Mouse (Mus musculus): Measurements from ENCODE around the gene Rps11. TPM values are rescaled to one million over a fixed set of nuclear protein-coding genes. Genes with fewer than 3 reads are reported as not detected.

Rps11 gene
- polyA plus RNA-seq, 1 experiment from 2014 or later: 1,443 TPM

DNA sequence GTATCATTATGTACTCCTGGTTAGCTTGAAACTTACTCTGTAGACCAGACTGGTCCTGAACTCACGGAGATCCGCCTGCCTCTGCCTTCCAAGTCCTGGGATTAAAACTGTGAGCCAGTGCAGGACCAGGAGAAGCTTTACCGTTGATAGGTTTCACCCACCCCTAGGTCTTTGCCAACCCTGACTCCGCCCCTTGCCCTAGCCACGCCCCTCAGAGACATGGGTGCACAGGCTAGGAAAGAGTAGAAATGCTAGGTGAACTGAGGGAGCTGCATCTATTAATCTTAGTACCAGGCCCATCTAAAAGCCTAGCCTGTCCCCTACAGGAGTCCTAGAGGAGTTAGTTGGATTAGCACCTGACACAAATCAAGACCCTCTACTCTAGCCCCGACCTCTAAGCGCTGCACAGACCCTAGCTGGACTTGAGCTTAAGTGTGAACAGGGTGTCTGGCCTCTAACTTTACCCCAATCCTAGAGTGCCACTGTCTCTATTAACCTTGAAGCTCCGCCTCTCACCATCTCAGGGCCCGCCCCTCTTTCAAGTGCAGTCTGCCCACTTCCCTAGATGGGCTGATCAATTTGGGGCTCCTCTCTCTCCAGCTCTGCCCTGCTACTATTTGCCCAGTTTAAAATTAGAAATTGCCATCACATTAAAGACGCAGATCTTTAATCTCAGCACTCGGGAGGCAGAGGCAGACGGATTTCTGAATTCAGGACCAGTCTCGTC, 33.8 kb downstream of the Rps11 start:
- H3K27me3 ChIP-seq (ENCODE audit: control insufficient read depth, insufficient read depth, low read depth, low read length): no peaks in the 10 kb centered on the region
- H3K9me3 ChIP-seq (ENCODE audit: control insufficient read depth, low read length): no peaks in the 10 kb centered on the region
- H3K4me3 ChIP-seq (ENCODE audit: low read length): peak overlapping the region; percentile 64
- no peak for ATAC-seq (ENCODE audit: low read depth)
- peak overlapping the region; percentile 80 for H3K9ac ChIP-seq (ENCODE audit: low read length)
- peak overlapping the region; percentile 74 for H3K4me2 ChIP-seq (ENCODE audit: low read depth, low read length)
- peaks cover 20% of the 10 kb centered on the region for H3K4me1 ChIP-seq (replicated peaks; ENCODE audit: control insufficient read depth, insufficient read depth, low read length)
- H3K27ac ChIP-seq (ENCODE audit: low read length): peak overlapping the region; percentile 81
- 69% methylated on average over 13 of the region's 13 CpGs for WGBS
- H3K36me3 ChIP-seq (ENCODE audit: control insufficient read depth, insufficient read depth, low read length): peaks cover 27% of the 10 kb centered on the region

- ATAC-seq (ENCODE audit: low read depth): no peak
- no peaks in the 10 kb centered on the region for H3K27me3 ChIP-seq (ENCODE audit: control insufficient read depth, insufficient read depth, low read depth, low read length)
- H3K4me3 ChIP-seq (ENCODE audit: low read length): no peak overlapping the region
- H3K36me3 ChIP-seq (ENCODE audit: control insufficient read depth, insufficient read depth, low read length): peaks cover 32% of the 10 kb centered on the region
- WGBS: 89% methylated on average over 17 of the region's 17 CpGs
- H3K4me1 ChIP-seq (replicated peaks; ENCODE audit: control insufficient read depth, insufficient read depth, low read length): peaks cover 19% of the 10 kb centered on the region
- H3K27ac ChIP-seq (ENCODE audit: low read length): no peak overlapping the region
- H3K9me3 ChIP-seq (ENCODE audit: control insufficient read depth, low read length): no peaks in the 10 kb centered on the region
- H3K4me2 ChIP-seq (ENCODE audit: low read depth, low read length): no peak overlapping the region
- H3K9ac ChIP-seq (ENCODE audit: low read length): no peak overlapping the region
Observed at GRCm38 (mm10) chr7:45088597-45088996, 35.6 kb downstream of the Rps11 start.

DNA sequence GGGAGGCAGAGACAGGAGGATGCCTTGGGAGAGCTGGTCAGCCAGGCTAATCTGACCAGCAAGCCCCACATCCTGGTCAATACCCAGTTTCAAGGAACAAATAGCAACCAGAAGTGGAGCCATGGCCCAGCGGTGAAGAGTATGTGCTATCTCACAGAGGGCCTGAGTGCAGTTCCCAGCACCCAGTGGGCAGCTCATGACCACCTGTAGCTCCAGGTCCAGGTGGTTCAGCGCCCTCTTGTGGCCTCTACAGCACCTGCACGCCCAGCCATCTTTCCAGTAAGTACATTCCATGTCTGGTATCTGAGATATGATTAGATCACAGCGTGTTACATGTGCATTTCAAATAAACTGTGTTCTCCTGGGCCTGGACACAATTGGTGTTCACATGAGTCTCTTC, 38.2 kb downstream of the Rps11 start:
- Histone ChIP-seq H3K9ac (ENCODE audit: low read length) (no peak overlapping the region), H3K36me3 (ENCODE audit: control insufficient read depth, insufficient read depth, low read length) (peaks cover 38% of the 10 kb centered on the region), H3K4me3 (ENCODE audit: low read length) (no peak overlapping the region), H3K9me3 (ENCODE audit: control insufficient read depth, low read length) (no peaks in the 10 kb centered on the region), H3K27ac (ENCODE audit: low read length) (no peak overlapping the region), H3K4me1 (replicated peaks; ENCODE audit: control insufficient read depth, insufficient read depth, low read length) (peaks cover 13% of the 10 kb centered on the region), H3K27me3 (ENCODE audit: control insufficient read depth, insufficient read depth, low read depth, low read length) (no peaks in the 10 kb centered on the region), H3K4me2 (ENCODE audit: low read depth, low read length) (no peak overlapping the region)
- WGBS: 78% methylated on average over 4 of the region's 4 CpGs
- no peak for ATAC-seq (ENCODE audit: low read depth)

DNA sequence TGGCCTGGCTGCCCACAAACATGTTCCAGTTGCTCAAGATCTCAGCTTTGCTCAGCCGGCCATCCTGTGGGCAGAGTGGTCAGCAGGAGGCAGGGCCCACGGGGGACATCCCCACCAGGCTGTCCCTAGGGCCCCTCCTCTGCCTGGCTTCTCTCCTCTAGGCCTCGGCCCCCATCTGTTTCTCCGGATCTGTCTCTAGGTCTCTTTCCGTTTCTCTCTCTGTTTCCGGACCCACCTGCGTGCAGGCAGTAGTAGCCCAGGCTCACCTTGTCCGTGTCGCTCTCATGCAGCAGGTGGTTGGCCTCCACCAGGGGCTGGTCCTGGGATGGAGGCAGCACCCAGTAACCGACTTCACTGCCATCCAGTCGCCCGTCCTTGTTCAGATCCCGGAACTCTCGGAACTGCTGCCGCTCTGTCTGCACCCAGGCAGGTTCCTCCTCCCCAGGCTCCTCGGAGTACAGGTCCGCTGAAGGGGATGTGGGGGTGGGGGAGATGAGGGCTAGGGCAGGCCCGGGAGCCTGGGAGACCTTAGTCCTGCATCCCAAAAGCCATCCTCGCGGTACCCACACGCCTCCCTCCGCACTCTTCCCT, 40.8 kb downstream of the Rps11 start:
- WGBS: 75% methylated on average over 22 of the region's 22 CpGs

GRCm38 (mm10) chr7:45082401-45083299, 41.6 kb downstream of the Rps11 start:
- H3K9ac ChIP-seq (ENCODE audit: low read length): peak overlapping the region; percentile 45
- 0 out of 2 replicates have a peak overlapping the region, but pooled peaks have one; percentile 14 for H3K4me2 ChIP-seq (ENCODE audit: low read depth, low read length)

More for the DNA sequence above, 40.8 kb downstream of the Rps11 start:
- Histone ChIP-seq H3K9ac (ENCODE audit: low read length) (peak overlapping the region; percentile 13; the same call in 1 of the 2 replicates), H3K36me3 (ENCODE audit: control insufficient read depth, insufficient read depth, low read length) (peaks cover 34% of the 10 kb centered on the region), H3K4me3 (ENCODE audit: low read length) (no peak overlapping the region), H3K27me3 (ENCODE audit: control insufficient read depth, insufficient read depth, low read depth, low read length) (no peaks in the 10 kb centered on the region), H3K4me1 (replicated peaks; ENCODE audit: control insufficient read depth, insufficient read depth, low read length) (peaks cover 7% of the 10 kb centered on the region; the same call in 1 of the 2 replicates), H3K27ac (ENCODE audit: low read length) (0 out of 2 replicates have a peak overlapping the region, but pooled peaks have one; percentile 16), H3K9me3 (ENCODE audit: control insufficient read depth, low read length) (no peaks in the 10 kb centered on the region), H3K4me2 (ENCODE audit: low read depth, low read length) (no peak overlapping the region)
- no peak for ATAC-seq (ENCODE audit: low read depth)

GRCm38 (mm10) chr7:45081016-45081415, 43.2 kb downstream of the Rps11 start:
- Histone ChIP-seq H3K4me2 (ENCODE audit: low read depth, low read length) (no peak overlapping the region), H3K9me3 (ENCODE audit: control insufficient read depth, low read length) (no peaks in the 10 kb centered on the region), H3K36me3 (ENCODE audit: control insufficient read depth, insufficient read depth, low read length) (peaks cover 28% of the 10 kb centered on the region), H3K9ac (ENCODE audit: low read length) (no peak overlapping the region), H3K4me1 (replicated peaks; ENCODE audit: control insufficient read depth, insufficient read depth, low read length) (peaks cover 7% of the 10 kb centered on the region; the same call in 1 of the 2 replicates), H3K4me3 (ENCODE audit: low read length) (no peak overlapping the region), H3K27me3 (ENCODE audit: control insufficient read depth, insufficient read depth, low read depth, low read length) (no peaks in the 10 kb centered on the region), H3K27ac (ENCODE audit: low read length) (no peak overlapping the region)
- 50% methylated on average over 5 of the region's 5 CpGs for WGBS
- ATAC-seq (ENCODE audit: low read depth): no peak

More at GRCm38 (mm10) chr7:45082401-45083299, 41.6 kb downstream of the Rps11 start:
- WGBS: 64% methylated on average over 25 of the region's 25 CpGs
- H3K27me3 ChIP-seq (ENCODE audit: control insufficient read depth, insufficient read depth, low read depth, low read length): no peaks in the 10 kb centered on the region
- H3K4me1 ChIP-seq (replicated peaks; ENCODE audit: control insufficient read depth, insufficient read depth, low read length): peaks cover 7% of the 10 kb centered on the region; the same call in 1 of the 2 replicates
- peak; percentile 30 for ATAC-seq (ENCODE audit: low read depth)
- no peak overlapping the region for H3K4me3 ChIP-seq (ENCODE audit: low read length)
- peaks cover 30% of the 10 kb centered on the region for H3K36me3 ChIP-seq (ENCODE audit: control insufficient read depth, insufficient read depth, low read length)
- peak overlapping the region; percentile 76 for H3K27ac ChIP-seq (ENCODE audit: low read length)
- H3K9me3 ChIP-seq (ENCODE audit: control insufficient read depth, low read length): no peaks in the 10 kb centered on the region

GRCm38 (mm10) chr7:45079856-45080255, 44.4 kb downstream of the Rps11 start:
- Histone ChIP-seq H3K27me3 (ENCODE audit: control insufficient read depth, insufficient read depth, low read depth, low read length) (no peaks in the 10 kb centered on the region), H3K4me3 (ENCODE audit: low read length) (no peak overlapping the region), H3K27ac (ENCODE audit: low read length) (no peak overlapping the region), H3K36me3 (ENCODE audit: control insufficient read depth, insufficient read depth, low read length) (peaks cover 29% of the 10 kb centered on the region), H3K9me3 (ENCODE audit: control insufficient read depth, low read length) (no peaks in the 10 kb centered on the region), H3K4me1 (replicated peaks; ENCODE audit: control insufficient read depth, insufficient read depth, low read length) (peaks cover 7% of the 10 kb centered on the region; the same call in 1 of the 2 replicates), H3K4me2 (ENCODE audit: low read depth, low read length) (no peak overlapping the region), H3K9ac (ENCODE audit: low read length) (no peak overlapping the region)
- ATAC-seq (ENCODE audit: low read depth): peak; percentile 65
- WGBS: 1% methylated on average over 10 of the region's 10 CpGs

DNA sequence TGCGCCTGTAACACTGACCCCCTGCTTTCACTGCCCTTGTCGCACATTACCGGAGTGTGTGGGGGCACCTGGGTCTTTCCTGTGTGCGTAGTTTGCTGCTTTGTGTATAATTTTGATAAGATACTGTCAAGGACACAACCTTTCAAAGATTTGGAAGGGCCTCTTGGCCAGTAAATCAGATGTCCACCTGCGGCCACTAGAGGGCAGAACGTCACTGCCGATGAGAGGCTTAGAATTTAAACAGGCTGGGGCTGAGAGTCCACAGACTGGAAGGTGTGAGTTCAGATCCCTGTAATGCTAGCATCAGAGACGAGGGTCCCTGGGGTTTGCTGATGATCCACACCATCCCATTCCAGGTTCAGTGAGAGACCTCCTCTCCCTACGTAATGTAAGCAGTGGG, 45.7 kb downstream of the Rps11 start:
- Histone ChIP-seq H3K4me1 (replicated peaks; ENCODE audit: control insufficient read depth, insufficient read depth, low read length) (peaks cover 7% of the 10 kb centered on the region; the same call in 1 of the 2 replicates), H3K9me3 (ENCODE audit: control insufficient read depth, low read length) (no peaks in the 10 kb centered on the region), H3K9ac (ENCODE audit: low read length) (no peak overlapping the region), H3K27me3 (ENCODE audit: control insufficient read depth, insufficient read depth, low read depth, low read length) (no peaks in the 10 kb centered on the region), H3K4me2 (ENCODE audit: low read depth, low read length) (no peak overlapping the region), H3K36me3 (ENCODE audit: control insufficient read depth, insufficient read depth, low read length) (peaks cover 28% of the 10 kb centered on the region), H3K27ac (ENCODE audit: low read length) (no peak overlapping the region), H3K4me3 (ENCODE audit: low read length) (no peak overlapping the region)
- 27% methylated on average over 9 of the region's 9 CpGs for WGBS
- peak; percentile 26; the same call in 1 of the 2 replicates for ATAC-seq (ENCODE audit: low read depth)

All from lung, embryonic 16.5 days (tissue).